ENCODE assay signal across 8 mouse cellular contexts in genomic region chr3:51789389-51789904, GRCm38 (mm10).
A peak's percentile ranks its signal among the peaks of the same experiment; 100 is the strongest.
DNase-seq lines count a peak whose midpoint lies in the region; ATAC-seq and TF ChIP-seq lines count a peak whose summit lies in the region.

No protein-coding gene starts in this region.

- no peak for ATAC-seq in heart, embryonic 11.5 days (replicated peaks; ENCODE audit: insufficient number of reproducible peaks, low FRiP score, low TSS enrichment)
- peak; percentile 21; the same call in 1 of the 2 replicates for ATAC-seq in hindbrain, embryonic 12.5 days (ENCODE audit: low FRiP score)
- ATAC-seq in megakaryocyte progenitor cell, adult 5-6 weeks (replicated peaks; ENCODE audit: poor library complexity), result peak; percentile 59
- no peak for ATAC-seq in erythroblast, adult 5-6 weeks (replicated peaks; ENCODE audit: low FRiP score, poor library complexity, severe bottlenecking)

- H3K4me2 ChIP-seq in heart, embryonic 11.5 days, result peak overlapping the region; percentile 66
- H3K4me2 ChIP-seq in hindbrain, embryonic 12.5 days (replicated peaks), result peak overlapping the region; percentile 44

- H3K9me3 ChIP-seq in heart, embryonic 11.5 days (replicated peaks; ENCODE audit: control insufficient read depth, low read length), result no peaks in the 10 kb centered on the region
- H3K9me3 ChIP-seq in hindbrain, embryonic 12.5 days (replicated peaks), result no peaks in the 10 kb centered on the region

- TF ChIP-seq POLR2A in bone marrow macrophage, adult 2 months (IDR thresholded peaks at IDR 0.05; ENCODE audit: borderline replicate concordance, low read depth, low read length), result no peak

- H3K36me3 ChIP-seq in heart, embryonic 11.5 days (ENCODE audit: control insufficient read depth, insufficient read depth, low read length), result no peaks in the 10 kb centered on the region
- no peaks in the 10 kb centered on the region for H3K36me3 ChIP-seq in hindbrain, embryonic 12.5 days

- H3K9ac ChIP-seq in heart, embryonic 11.5 days (ENCODE audit: low read depth, low read length), result peak overlapping the region; percentile 70
- 0 out of 2 replicates have a peak overlapping the region, but pooled peaks have one; percentile 35 for H3K9ac ChIP-seq in hindbrain, embryonic 12.5 days

- no peaks in the 10 kb centered on the region for H3K27me3 ChIP-seq in heart, embryonic 11.5 days (ENCODE audit: control insufficient read depth, insufficient read depth, low read length)
- no peaks in the 10 kb centered on the region for H3K27me3 ChIP-seq in hindbrain, embryonic 12.5 days

- H3K4me1 ChIP-seq in heart, embryonic 11.5 days (ENCODE audit: control insufficient read depth, insufficient read depth, low read length), result peaks cover 18% of the 10 kb centered on the region
- peaks cover 17% of the 10 kb centered on the region for H3K4me1 ChIP-seq in bone marrow macrophage, adult 2 months (ENCODE audit: control insufficient read depth, insufficient read depth, low read length)
- H3K4me1 ChIP-seq in hindbrain, embryonic 12.5 days, result peaks cover 46% of the 10 kb centered on the region

- 51% methylated on average over 10 of the region's 10 CpGs for WGBS in heart, embryonic 11.5 days (ENCODE audit: insufficient replicate concordance)
- 25% methylated on average over 10 of the region's 10 CpGs for WGBS in hindbrain, embryonic 12.5 days

- H3K27ac ChIP-seq in heart, embryonic 11.5 days (ENCODE audit: low read depth, low read length), result peak overlapping the region; percentile 81
- H3K27ac ChIP-seq in bone marrow macrophage, adult 2 months (ENCODE audit: insufficient read depth, low read depth, low read length), result peak overlapping the region; percentile 89
- peak overlapping the region; percentile 91 for H3K27ac ChIP-seq in hindbrain, embryonic 12.5 days

- DNase-seq in heart, postnatal 10 days, result no peak
- no peak for DNase-seq in right cerebral cortex, adult 18-20 months
- DNase-seq in spleen, postnatal 4 days (ENCODE audit: low spot score in 2 of 2), result no peak

- H3K4me3 ChIP-seq in heart, embryonic 11.5 days (ENCODE audit: low read depth, low read length), result peak overlapping the region; percentile 38
- H3K4me3 ChIP-seq in bone marrow macrophage, adult 2 months (ENCODE audit: insufficient read depth, low read length), result peak overlapping the region; percentile 78
- no peak overlapping the region for H3K4me3 ChIP-seq in hindbrain, embryonic 12.5 days

- intact Hi-C loops in heart, postnatal 10 days (cut with DNase I), result loop anchor here (5.0 kb wide), 2 partner anchors 37 to 82 kb away; no protein-coding TSS in a partner anchor

- TF ChIP-seq CTCF in bone marrow macrophage, adult 2 months (IDR thresholded peaks at IDR 0.05; ENCODE audit: low read depth, low read length), result no peak

Comparison
In these comparisons a context has a peak if more than half of its experiments do, and no peak if none do; other contexts are left out.
1. ATAC-seq: peak in hindbrain, embryonic 12.5 days (single experiment) and megakaryocyte progenitor cell, adult 5-6 weeks (single experiment); none in heart, embryonic 11.5 days (single experiment) and erythroblast, adult 5-6 weeks (single experiment).
2. Peak in every context shown above with its lines, with median percentiles within 50 percentile points of each other: H3K27ac ChIP-seq.